Mouse (Mus musculus) CH12.LX (cell line): ENCODE measurements at regions not wholly inside any gene's neighbourhood (a gene's known extent, or its start where the extent isn't known, plus 50 kb on each side); places are given as distances from the start of the nearest gene placed in this dataset.

ENCODE experiments used
- DNase-seq: peaks from one replicate; pipeline ENCODE4 v3.0.0-alpha.2; 2013; ENCODE audit errors: extremely low read depth
- H3K27ac ChIP-seq: 2 replicates; pipeline ENCODE4 v1.5.1; 2012; ENCODE audit warnings: low read depth, mild to moderate bottlenecking, control low read depth, moderate library complexity; ENCODE audit not compliant: insufficient read depth
- H3K27me3 ChIP-seq: replicated peaks from 2 replicates; pipeline ENCODE3; 2012; ENCODE audit warnings: inconsistent platforms
- H3K36me3 ChIP-seq, 2 experiments: replicated peaks in 1 of 2; 2 replicates each; pipeline versions ENCODE3 to v1.6.1; 2012; ENCODE audit warnings: inconsistent platforms in 1 of 2, low read length in 1 of 2, mild to moderate bottlenecking in 1 of 2, mixed read lengths in 1 of 2, moderate library complexity in 1 of 2; ENCODE audit not compliant: control insufficient read depth in 1 of 2, insufficient read depth in 1 of 2
- H3K4me1 ChIP-seq, 2 experiments: 2 replicates each; pipeline ENCODE4 v1.6.1; 2012; ENCODE audit warnings: inconsistent platforms in 1 of 2, moderate library complexity in 1 of 2; ENCODE audit not compliant: insufficient read depth in 2 of 2, control insufficient read depth in 1 of 2
- H3K4me2 ChIP-seq: 2 replicates; pipeline ENCODE4 v1.6.1; 2012; ENCODE audit warnings: low read depth, mild to moderate bottlenecking, control low read depth; ENCODE audit not compliant: poor library complexity, insufficient read depth, severe bottlenecking
- H3K4me3 ChIP-seq, 3 experiments: fragments of 150-350 bp in 1 of 3; sonication (generic) in 1 of 3; replicated peaks in 1 of 3; 2 replicates each; pipeline versions ENCODE3 to v1.5.1; 2011 to 2012; ENCODE audit warnings: low read depth in 2 of 3, low read length in 2 of 3, mild to moderate bottlenecking in 2 of 3, moderate library complexity in 2 of 3, control low read depth in 1 of 3, improper control_type of control experiment in 1 of 3, inconsistent platforms in 1 of 3, mixed read lengths in 1 of 3; ENCODE audit not compliant: poor library complexity in 1 of 3
- H3K79me2 ChIP-seq: replicated peaks from 2 replicates; pipeline ENCODE4 v1.6.1; 2012; ENCODE audit warnings: mild to moderate bottlenecking, moderate library complexity; ENCODE audit not compliant: control insufficient read depth, poor library complexity, insufficient read depth, severe bottlenecking; ENCODE audit errors: extremely low read depth
- H3K9ac ChIP-seq: 2 replicates; pipeline ENCODE4 v1.6.1; 2012; ENCODE audit warnings: low read depth, mild to moderate bottlenecking, control low read depth, moderate library complexity; ENCODE audit not compliant: insufficient read depth
- H3K9me3 ChIP-seq: replicated peaks from 2 replicates; pipeline ENCODE3; 2012; ENCODE audit warnings: low read length, inconsistent platforms, mixed read lengths
- BHLHE40 ChIP-seq: IDR thresholded peaks from 2 replicates; pipeline ENCODE4 v1.6.1; 2011; ENCODE audit warnings: mild to moderate bottlenecking, low read depth, low read length, improper control_type of control experiment
- CHD1 ChIP-seq: IDR thresholded peaks from 2 replicates; pipeline ENCODE4 v1.6.1; 2012; ENCODE audit warnings: low read depth, low read length, improper control_type of control experiment, inconsistent platforms
- CHD2 ChIP-seq: IDR thresholded peaks from 2 replicates; pipeline ENCODE4 v1.6.1; 2011; ENCODE audit warnings: low read length, improper control_type of control experiment
- CTCF ChIP-seq, 2 experiments: IDR thresholded peaks in 1 of 2; conservative IDR thresholded peaks in 1 of 2; 2 replicates each; pipeline ENCODE4 v1.5.1; 2011 to 2012; ENCODE audit warnings: low read depth in 2 of 2, low read length in 2 of 2, improper control_type of control experiment in 1 of 2, inconsistent platforms in 1 of 2, mild to moderate bottlenecking in 1 of 2, moderate library complexity in 1 of 2
- ELF1 ChIP-seq: IDR thresholded peaks from 2 replicates; pipeline ENCODE4 v1.6.1; 2014; ENCODE audit warnings: low read depth, mild to moderate bottlenecking, inconsistent platforms, low read length, improper control_type of control experiment
- ETS1 ChIP-seq: conservative IDR thresholded peaks from 2 replicates; pipeline ENCODE4 v1.6.1; 2012; ENCODE audit warnings: low read depth, mild to moderate bottlenecking, inconsistent platforms, low read length, improper control_type of control experiment, moderate library complexity
- GABPA ChIP-seq: IDR thresholded peaks from 2 replicates; pipeline ENCODE4 v1.6.1; 2012; ENCODE audit warnings: low read depth, low read length, improper control_type of control experiment, inconsistent platforms; ENCODE audit not compliant: insufficient replicate concordance
- IRF4 ChIP-seq: IDR thresholded peaks from 2 replicates; pipeline ENCODE4 v1.6.1; 2014; ENCODE audit warnings: low read depth, mild to moderate bottlenecking, inconsistent platforms, low read length, improper control_type of control experiment
- KAT2A ChIP-seq: IDR thresholded peaks from 2 replicates; pipeline ENCODE4 v1.6.1; 2012; ENCODE audit warnings: low read length, improper control_type of control experiment, inconsistent platforms; ENCODE audit not compliant: insufficient replicate concordance
- MAFK ChIP-seq: IDR thresholded peaks from 2 replicates; pipeline ENCODE4 v1.6.1; 2011; ENCODE audit warnings: low read length, improper control_type of control experiment; ENCODE audit not compliant: insufficient replicate concordance
- MAZ ChIP-seq: IDR thresholded peaks from 2 replicates; pipeline ENCODE4 v1.6.1; 2012; ENCODE audit warnings: low read depth, mild to moderate bottlenecking, inconsistent platforms, low read length, improper control_type of control experiment, moderate library complexity
- MXI1 ChIP-seq: IDR thresholded peaks from 2 replicates; pipeline ENCODE4 v1.6.1; 2011; ENCODE audit warnings: mild to moderate bottlenecking, low read depth, low read length, improper control_type of control experiment
- MYC ChIP-seq: IDR thresholded peaks from 2 replicates; pipeline ENCODE4 v1.6.1; 2011; ENCODE audit warnings: low read depth, mild to moderate bottlenecking, improper control_type of control experiment, low read length
- NELFE ChIP-seq: IDR thresholded peaks from 2 replicates; pipeline ENCODE4 v1.6.1; 2011; ENCODE audit warnings: low read depth, low read length, improper control_type of control experiment
- NRF1 ChIP-seq: IDR thresholded peaks from 2 replicates; pipeline ENCODE4 v1.6.1; 2014; ENCODE audit warnings: low read depth, mild to moderate bottlenecking, inconsistent platforms, low read length, improper control_type of control experiment, moderate library complexity
- PAX5 ChIP-seq: IDR thresholded peaks from 2 replicates; pipeline ENCODE4 v1.6.1; 2012; ENCODE audit warnings: low read length, inconsistent platforms, mixed read lengths
- POLR2A ChIP-seq: IDR thresholded peaks from 2 replicates; pipeline ENCODE4 v1.6.1; 2011; ENCODE audit warnings: low read depth, mild to moderate bottlenecking, improper control_type of control experiment, low read length
- POLR2AphosphoS2 ChIP-seq: IDR thresholded peaks from 2 replicates; pipeline ENCODE4 v1.6.1; 2011; ENCODE audit warnings: low read depth, low read length, improper control_type of control experiment
- RAD21 ChIP-seq: IDR thresholded peaks from 2 replicates; pipeline ENCODE4 v1.6.1; 2011; ENCODE audit warnings: low read depth, mild to moderate bottlenecking, low read length, improper control_type of control experiment, moderate library complexity
- RCOR1 ChIP-seq: conservative IDR thresholded peaks from 2 replicates; pipeline ENCODE4 v1.6.1; 2012; ENCODE audit warnings: low read depth, mild to moderate bottlenecking, inconsistent platforms, low read length, improper control_type of control experiment
- TBP ChIP-seq: conservative IDR thresholded peaks from 2 replicates; pipeline ENCODE4 v1.6.1; 2011; ENCODE audit warnings: low read depth, low read length, improper control_type of control experiment
- TCF12 ChIP-seq: IDR thresholded peaks from 2 replicates; pipeline ENCODE4 v1.6.1; 2014; ENCODE audit warnings: low read depth, mild to moderate bottlenecking, inconsistent platforms, low read length, improper control_type of control experiment
- UBTF ChIP-seq: IDR thresholded peaks from 2 replicates; pipeline ENCODE4 v1.6.1; 2012; ENCODE audit warnings: low read depth, mild to moderate bottlenecking, inconsistent platforms, low read length, improper control_type of control experiment, moderate library complexity
- ZC3H11A ChIP-seq: IDR thresholded peaks from 2 replicates; pipeline ENCODE4 v1.6.1; 2012; ENCODE audit warnings: low read depth, mild to moderate bottlenecking, inconsistent platforms, low read length, improper control_type of control experiment
- ZKSCAN1 ChIP-seq: IDR thresholded peaks from 2 replicates; pipeline ENCODE4 v1.6.1; 2012; ENCODE audit warnings: low read depth, inconsistent platforms, low read length, improper control_type of control experiment, borderline replicate concordance
- ZNF384 ChIP-seq: IDR thresholded peaks from 2 replicates; pipeline ENCODE4 v1.6.1; 2012; ENCODE audit warnings: low read depth, low read length, improper control_type of control experiment, inconsistent platforms
- dilution Hi-C: fragments of 300-500 bp; cut with MboI; formaldehyde crosslinking; loops from 2 replicates; pipeline ENCODE4 v1.14.3; 2020; ENCODE audit warnings: low sequenced_read_pairs; ENCODE audit not compliant: extremely low pct_unique_long_range_greater_than_20kb, extremely low pct_ligation_motif_present
- in situ Hi-C: fragments of 300-500 bp; cut with MboI; formaldehyde crosslinking; loops from 3 replicates; pipeline ENCODE4 v1.14.3; 2019; ENCODE audit warnings: low sequenced_read_pairs, low pct_ligation_motif_present, low pct_unique_long_range_greater_than_20kb, mixed read lengths

GRCm38 (mm10) chr9:41859780-41860179, 264.3 kb downstream of the Sorl1 start:
- TF ChIP-seq PAX5 (no peak), CHD1 (no peak), NELFE (no peak)
- TF ChIP-seq, all 38 proteins: peak for 0
- Histone ChIP-seq H3K79me2 (no peaks in the 10 kb centered on the region), H3K27me3 (no peaks in the 10 kb centered on the region), H3K9ac (no peak overlapping the region), H3K4me1 (peaks cover 0 to 4% of the 10 kb centered on the region in 2 experiments; a peak in 1 of 4 replicates), H3K36me3 (no peaks in the 10 kb centered on the region), H3K9me3 (no peaks in the 10 kb centered on the region), H3K4me3 (no peak overlapping the region), H3K4me2 (no peak overlapping the region), H3K27ac (no peak overlapping the region)
- in situ Hi-C loops (no loop called here), dilution Hi-C loops (no loop called here)
- DNase-seq, result no peak

DNA sequence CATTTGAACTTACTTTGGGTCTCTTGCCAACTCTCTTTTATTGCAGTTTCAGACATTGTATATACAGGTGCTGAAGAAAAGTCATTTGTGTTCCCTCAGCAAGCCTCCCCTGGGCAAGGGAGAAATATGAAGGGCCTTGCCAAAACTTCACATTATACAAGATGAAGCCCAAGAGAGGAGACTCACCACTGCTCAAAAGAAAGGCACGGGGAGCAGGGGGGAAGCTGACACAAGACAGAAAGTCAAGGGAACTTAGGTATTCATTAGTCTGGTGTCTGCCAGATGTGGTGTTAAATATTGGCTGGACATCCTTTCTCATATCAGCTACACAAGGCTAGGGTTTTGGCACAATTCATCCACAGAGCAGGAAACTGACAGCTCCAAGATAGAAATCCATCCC, 272.0 kb downstream of the Sorl1 start:
- H3K27ac ChIP-seq, result no peak overlapping the region
- dilution Hi-C loops, result no loop called here
- H3K36me3 ChIP-seq, result no peaks in the 10 kb centered on the region
- no peaks in the 10 kb centered on the region for H3K27me3 ChIP-seq
- peaks cover 4% of the 10 kb centered on the region for H3K9me3 ChIP-seq
- no peak for DNase-seq
- H3K4me3 ChIP-seq, result no peak overlapping the region
- no peak overlapping the region for H3K4me2 ChIP-seq
- in situ Hi-C loops, result no loop called here
- no peaks in the 10 kb centered on the region for H3K79me2 ChIP-seq
- H3K9ac ChIP-seq, result no peak overlapping the region
- no peaks in the 10 kb centered on the region for H3K4me1 ChIP-seq
- TF ChIP-seq CTCF (conservative IDR thresholded peaks at IDR 0.05 in 1 of 2, IDR thresholded peaks at IDR 0.05 in 1 of 2; ENCODE audit: low read depth in 2 of 2, low read length in 2 of 2), result no peak
- TF ChIP-seq MAFK, result no peak
- TF ChIP-seq RCOR1, result no peak
- no peak for TF ChIP-seq BHLHE40
- no peak for TF ChIP-seq ZNF384
- TF ChIP-seq TBP, result no peak
- no peak for TF ChIP-seq ELF1
- TF ChIP-seq POLR2A, result no peak
- no peak for TF ChIP-seq NRF1
- no peak for TF ChIP-seq CHD2
- no peak for TF ChIP-seq MYC
- no peak for TF ChIP-seq ZC3H11A
- TF ChIP-seq MAZ, result no peak

DNA sequence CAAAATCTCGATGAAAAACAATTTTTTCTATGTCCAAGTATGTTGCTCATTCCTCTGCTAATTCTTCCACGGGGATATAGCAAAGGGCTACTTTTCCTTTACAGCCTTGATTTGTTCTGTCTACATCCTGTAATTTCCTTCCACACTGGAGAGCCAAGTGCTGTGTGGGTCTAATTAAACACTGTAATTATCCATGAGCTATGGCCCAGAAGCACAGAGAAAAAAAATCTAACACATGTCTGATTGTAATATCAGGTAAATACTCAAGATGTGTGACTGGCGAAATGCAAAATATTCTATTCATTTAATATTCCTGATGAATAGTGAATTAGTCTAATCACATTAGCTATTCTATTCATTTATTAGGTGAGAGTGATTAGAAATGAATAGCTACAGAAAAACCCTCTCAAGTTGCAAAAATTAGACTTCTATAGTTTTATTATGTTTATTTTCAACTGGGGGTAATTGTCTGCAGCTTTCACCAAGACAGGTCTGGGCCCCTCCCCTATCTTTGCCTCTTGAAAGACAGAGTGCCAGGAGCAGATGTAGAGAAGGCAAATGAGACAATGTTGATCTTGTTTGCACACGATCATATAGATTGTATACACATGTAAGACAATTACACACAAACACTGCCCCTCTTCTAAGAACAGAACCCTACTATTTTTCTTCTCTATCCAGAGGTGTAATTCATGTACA, 274.3 kb downstream of the Sorl1 start:
- no peak for DNase-seq
- peaks cover 4% of the 10 kb centered on the region for H3K9me3 ChIP-seq
- dilution Hi-C loops, result no loop called here
- H3K4me2 ChIP-seq, result no peak overlapping the region
- in situ Hi-C loops, result no loop called here
- H3K4me3 ChIP-seq, result no peak overlapping the region
- H3K27me3 ChIP-seq, result no peaks in the 10 kb centered on the region
- H3K36me3 ChIP-seq, result no peaks in the 10 kb centered on the region
- H3K4me1 ChIP-seq, result no peaks in the 10 kb centered on the region
- no peaks in the 10 kb centered on the region for H3K79me2 ChIP-seq
- no peak overlapping the region for H3K9ac ChIP-seq
- no peak overlapping the region for H3K27ac ChIP-seq
- no peak for TF ChIP-seq ZC3H11A
- TF ChIP-seq MXI1, result no peak
- TF ChIP-seq CHD2, result no peak
- no peak for TF ChIP-seq TCF12
- no peak for TF ChIP-seq RCOR1
- TF ChIP-seq UBTF, result no peak
- no peak for TF ChIP-seq GABPA
- no peak for TF ChIP-seq BHLHE40
- no peak for TF ChIP-seq POLR2AphosphoS2
- no peak for TF ChIP-seq RAD21
- TF ChIP-seq IRF4, result no peak
- TF ChIP-seq TBP, result no peak
- TF ChIP-seq KAT2A, result no peak
- no peak for TF ChIP-seq ELF1
- TF ChIP-seq PAX5, result no peak
- no peak for TF ChIP-seq CHD1
- TF ChIP-seq ETS1, result no peak
- no peak for TF ChIP-seq ZKSCAN1
- TF ChIP-seq, all 38 proteins: peak for 0
